Mouse (Mus musculus) cerebellum, adult 2 months (tissue): ENCODE measurements around the gene Cry2.

ENCODE experiments used
- CTCF ChIP-seq: fragments of 200-500 bp; IDR thresholded peaks from 2 replicates; pipeline ENCODE4 v1.5.1; 2011; ENCODE audit warnings: low read depth, mild to moderate bottlenecking, control low read depth, low read length, moderate library complexity, borderline replicate concordance; ENCODE audit not compliant: insufficient read depth
- POLR2A ChIP-seq: fragments of 200-500 bp; IDR thresholded peaks from 2 replicates; pipeline ENCODE4 v1.6.1; 2011; ENCODE audit warnings: low read length, control low read depth, borderline replicate concordance; ENCODE audit not compliant: insufficient read depth

- TF ChIP-seq CTCF (no peak), POLR2A (no peak)
Observed at GRCm38 (mm10) chr2:92388081-92388517, 45.7 kb downstream of the Cry2 start.
